Mouse (Mus musculus): ENCODE measurements at regions not wholly inside any gene's neighbourhood (a gene's known extent, or its start where the extent isn't known, plus 50 kb on each side); places are given as distances from the start of the nearest gene placed in this dataset.

- WGBS = 92% methylated on average over 8 of the region's 8 CpGs
- no peak overlapping the region for H3K4me3 ChIP-seq (ENCODE audit: low read depth, low read length)
- H3K4me1 ChIP-seq (ENCODE audit: control insufficient read depth, insufficient read depth, low read length) = no peaks in the 10 kb centered on the region
- DNase-seq (ENCODE audit: low spot score) (no peak), ATAC-seq (ENCODE audit: insufficient read depth, low FRiP score, low TSS enrichment) (no peak)
- H3K27ac ChIP-seq (ENCODE audit: low read depth, low read length) = no peak overlapping the region
- no peaks in the 10 kb centered on the region for H3K9me3 ChIP-seq (ENCODE audit: control insufficient read depth, low read length)
- H3K36me3 ChIP-seq (ENCODE audit: control insufficient read depth, insufficient read depth, low read length) = no peaks in the 10 kb centered on the region
- no peaks in the 10 kb centered on the region for H3K27me3 ChIP-seq (ENCODE audit: control insufficient read depth, insufficient read depth, low read length)
- H3K9ac ChIP-seq (ENCODE audit: low read length) = no peak overlapping the region
- no peak overlapping the region for H3K4me2 ChIP-seq (ENCODE audit: low read depth)
Observed at GRCm38 (mm10) chr10:122576171-122577063, 102.1 kb upstream of the Ppm1h start.

DNA sequence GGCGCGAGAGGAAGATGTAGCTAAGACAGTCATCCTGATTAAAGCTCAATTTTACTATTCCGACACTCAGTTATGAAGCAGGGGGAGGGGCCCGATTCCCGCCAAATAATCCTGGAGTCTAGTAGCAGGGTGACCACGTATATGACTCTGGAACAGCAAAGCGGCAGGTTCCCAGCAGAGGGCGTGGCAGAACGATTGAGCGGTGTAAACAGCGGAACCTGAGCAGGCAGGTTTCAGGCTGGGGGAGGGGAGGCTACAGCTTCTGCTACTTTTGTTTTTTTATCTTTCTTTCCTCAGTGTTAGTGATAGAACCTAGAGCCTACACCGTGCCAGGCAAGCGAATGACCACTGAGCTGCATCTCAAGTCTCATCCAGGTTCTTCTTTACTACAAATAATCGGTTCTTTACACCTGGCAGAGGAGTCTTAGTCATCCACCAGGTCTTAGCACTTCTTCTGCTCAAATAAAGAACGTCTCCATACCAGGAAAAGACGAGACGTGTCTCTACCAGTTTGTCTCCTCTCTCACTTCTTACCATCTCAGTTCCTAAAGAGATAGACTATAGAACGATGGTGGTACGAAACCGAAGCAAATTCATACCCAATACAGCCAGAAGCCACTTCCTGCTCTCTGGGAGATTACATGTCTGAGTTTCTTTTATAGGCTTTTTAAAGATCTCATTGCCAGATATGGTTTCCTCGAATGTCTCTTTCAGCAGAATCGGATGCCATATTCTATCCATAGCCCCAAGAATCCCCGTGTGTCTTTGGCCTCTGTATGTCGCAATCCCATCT, 100.2 kb upstream of the Ppm1h start:
- Histone ChIP-seq H3K36me3 (ENCODE audit: control insufficient read depth, insufficient read depth, low read length) (no peaks in the 10 kb centered on the region), H3K27ac (ENCODE audit: low read depth, low read length) (no peak overlapping the region), H3K9ac (ENCODE audit: low read length) (no peak overlapping the region), H3K4me3 (ENCODE audit: low read depth, low read length) (no peak overlapping the region), H3K27me3 (ENCODE audit: control insufficient read depth, insufficient read depth, low read length) (no peaks in the 10 kb centered on the region), H3K4me1 (ENCODE audit: control insufficient read depth, insufficient read depth, low read length) (no peaks in the 10 kb centered on the region), H3K9me3 (ENCODE audit: control insufficient read depth, low read length) (no peaks in the 10 kb centered on the region), H3K4me2 (ENCODE audit: low read depth) (no peak overlapping the region)
- DNase-seq (ENCODE audit: low spot score) (no peak), ATAC-seq (ENCODE audit: insufficient read depth, low FRiP score, low TSS enrichment) (no peak; the same call in 1 of the 2 replicates)
- WGBS = 64% methylated on average over 24 of the region's 24 CpGs

DNA sequence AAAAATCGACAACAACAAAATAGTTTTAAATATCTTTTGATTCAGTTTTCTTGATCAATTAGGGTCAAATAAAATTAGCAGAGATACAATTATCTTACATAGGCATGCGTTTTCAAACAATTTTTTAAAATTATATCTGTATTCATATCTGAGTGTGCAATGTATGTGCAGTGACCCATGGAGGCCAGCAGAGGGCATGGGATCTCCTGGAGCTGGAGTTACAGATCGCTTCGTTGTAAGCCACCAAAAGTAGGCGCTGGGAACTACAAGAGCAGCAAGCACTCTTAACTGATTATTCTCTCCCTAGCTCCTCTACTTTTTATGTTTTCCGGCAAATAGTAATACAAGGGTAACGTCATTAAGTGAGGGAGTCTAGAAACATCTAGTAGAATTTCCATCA, 97.5 kb upstream of the Ppm1h start:
- Histone ChIP-seq H3K9ac (ENCODE audit: low read length) (no peak overlapping the region), H3K4me3 (ENCODE audit: low read depth, low read length) (no peak overlapping the region), H3K4me1 (ENCODE audit: control insufficient read depth, insufficient read depth, low read length) (no peaks in the 10 kb centered on the region), H3K36me3 (ENCODE audit: control insufficient read depth, insufficient read depth, low read length) (no peaks in the 10 kb centered on the region), H3K27ac (ENCODE audit: low read depth, low read length) (no peak overlapping the region), H3K27me3 (ENCODE audit: control insufficient read depth, insufficient read depth, low read length) (no peaks in the 10 kb centered on the region), H3K4me2 (ENCODE audit: low read depth) (no peak overlapping the region), H3K9me3 (ENCODE audit: control insufficient read depth, low read length) (no peaks in the 10 kb centered on the region)
- ATAC-seq (ENCODE audit: insufficient read depth, low FRiP score, low TSS enrichment) = no peak
- WGBS = 85% methylated on average over 7 of the region's 7 CpGs
- DNase-seq (ENCODE audit: low spot score) = no peak

- H3K27ac ChIP-seq (ENCODE audit: low read depth, low read length) = no peak overlapping the region
- ATAC-seq (ENCODE audit: insufficient read depth, low FRiP score, low TSS enrichment) (no peak), DNase-seq (ENCODE audit: low spot score) (no peak)
- H3K36me3 ChIP-seq (ENCODE audit: control insufficient read depth, insufficient read depth, low read length) = no peaks in the 10 kb centered on the region
- WGBS = 60% methylated on average over 3 of the region's 3 CpGs
- no peak overlapping the region for H3K9ac ChIP-seq (ENCODE audit: low read length)
- no peaks in the 10 kb centered on the region for H3K27me3 ChIP-seq (ENCODE audit: control insufficient read depth, insufficient read depth, low read length)
- no peaks in the 10 kb centered on the region for H3K9me3 ChIP-seq (ENCODE audit: control insufficient read depth, low read length)
- no peak overlapping the region for H3K4me2 ChIP-seq (ENCODE audit: low read depth)
- H3K4me1 ChIP-seq (ENCODE audit: control insufficient read depth, insufficient read depth, low read length) = no peaks in the 10 kb centered on the region
- no peak overlapping the region for H3K4me3 ChIP-seq (ENCODE audit: low read depth, low read length)
Observed at GRCm38 (mm10) chr10:122587541-122587940, 91.0 kb upstream of the Ppm1h start.

DNA sequence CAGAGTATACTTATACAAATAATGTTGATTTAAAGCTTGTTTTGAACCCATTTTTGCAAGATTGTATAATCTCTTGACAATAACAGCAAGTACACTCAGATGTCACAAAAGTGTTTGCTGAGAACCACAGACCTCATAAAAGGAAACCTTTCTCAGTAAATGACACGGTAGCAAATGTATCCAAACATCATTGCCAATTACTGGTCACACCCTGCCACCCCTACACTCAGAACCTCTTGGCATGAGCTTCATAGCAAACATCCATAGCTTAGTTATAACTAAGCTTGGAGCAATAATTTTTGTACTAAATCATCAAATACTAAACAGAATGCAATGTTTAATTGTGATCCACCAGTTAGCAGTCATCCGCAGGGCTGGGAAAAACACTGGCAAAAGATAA, 79.1 kb upstream of the Ppm1h start:
- 93% methylated on average over 2 of the region's 2 CpGs for WGBS

DNA sequence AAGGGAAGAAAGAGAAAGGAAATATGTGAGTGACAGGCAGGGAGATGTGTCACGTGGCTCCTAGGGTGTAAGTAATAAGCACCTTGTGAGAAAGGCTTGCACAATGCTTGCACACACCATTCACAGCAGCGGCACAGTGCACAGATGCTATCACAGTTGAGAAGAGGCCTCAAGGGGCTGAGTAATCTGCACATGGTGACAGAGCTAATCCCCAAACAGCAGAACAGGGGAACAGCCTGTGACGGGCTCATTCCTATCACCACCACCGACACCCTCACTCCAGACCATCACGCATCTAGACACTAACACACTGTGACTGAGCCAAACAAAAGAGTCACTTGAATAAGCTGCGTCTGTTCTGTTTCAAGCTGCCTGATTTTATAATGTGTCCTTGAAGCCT, 76.2 kb upstream of the Ppm1h start:
- Histone ChIP-seq H3K9ac (ENCODE audit: low read length) (no peak overlapping the region), H3K36me3 (ENCODE audit: control insufficient read depth, insufficient read depth, low read length) (no peaks in the 10 kb centered on the region), H3K9me3 (ENCODE audit: control insufficient read depth, low read length) (no peaks in the 10 kb centered on the region), H3K4me2 (ENCODE audit: low read depth) (no peak overlapping the region), H3K27ac (ENCODE audit: low read depth, low read length) (no peak overlapping the region), H3K4me1 (ENCODE audit: control insufficient read depth, insufficient read depth, low read length) (no peaks in the 10 kb centered on the region), H3K4me3 (ENCODE audit: low read depth, low read length) (no peak overlapping the region), H3K27me3 (ENCODE audit: control insufficient read depth, insufficient read depth, low read length) (no peaks in the 10 kb centered on the region)
- no peak for DNase-seq (ENCODE audit: low spot score)
- peak; percentile 58; the same call in 1 of the 2 replicates for ATAC-seq (ENCODE audit: insufficient read depth, low FRiP score, low TSS enrichment)
- 45% methylated on average over 6 of the region's 6 CpGs for WGBS

More for the DNA sequence above, 79.1 kb upstream of the Ppm1h start:
- Histone ChIP-seq H3K36me3 (ENCODE audit: control insufficient read depth, insufficient read depth, low read length) (no peaks in the 10 kb centered on the region), H3K9me3 (ENCODE audit: control insufficient read depth, low read length) (no peaks in the 10 kb centered on the region), H3K27ac (ENCODE audit: low read depth, low read length) (no peak overlapping the region), H3K27me3 (ENCODE audit: control insufficient read depth, insufficient read depth, low read length) (no peaks in the 10 kb centered on the region), H3K9ac (ENCODE audit: low read length) (no peak overlapping the region), H3K4me2 (ENCODE audit: low read depth) (no peak overlapping the region), H3K4me1 (ENCODE audit: control insufficient read depth, insufficient read depth, low read length) (no peaks in the 10 kb centered on the region), H3K4me3 (ENCODE audit: low read depth, low read length) (no peak overlapping the region)
- no peak for ATAC-seq (ENCODE audit: insufficient read depth, low FRiP score, low TSS enrichment)
- no peak for DNase-seq (ENCODE audit: low spot score)

DNA sequence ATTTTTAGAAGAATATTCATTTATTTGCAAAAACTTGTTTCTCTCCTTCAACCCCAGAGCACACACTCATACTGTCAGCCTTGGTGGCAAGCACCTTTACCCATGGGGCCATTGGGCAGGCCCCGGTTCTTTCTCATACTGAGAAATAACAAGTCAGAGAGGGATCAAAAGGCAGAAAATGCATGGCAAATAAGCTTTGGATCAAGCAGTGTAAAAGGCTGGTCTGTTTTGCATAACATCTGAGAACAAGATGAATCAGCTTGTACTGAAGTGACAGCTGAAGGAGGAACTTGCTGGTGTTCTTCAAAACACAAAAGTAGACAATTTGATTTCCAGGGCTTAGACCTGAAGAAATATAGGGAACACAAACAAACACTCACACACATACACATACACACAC, 74.6 kb upstream of the Ppm1h start:
- no peaks in the 10 kb centered on the region for H3K9me3 ChIP-seq (ENCODE audit: control insufficient read depth, low read length)
- 79% methylated on average over 1 of the region's 1 CpGs for WGBS
- H3K9ac ChIP-seq (ENCODE audit: low read length) = no peak overlapping the region
- H3K27ac ChIP-seq (ENCODE audit: low read depth, low read length) = no peak overlapping the region
- no peak overlapping the region for H3K4me2 ChIP-seq (ENCODE audit: low read depth)
- ATAC-seq (ENCODE audit: insufficient read depth, low FRiP score, low TSS enrichment) = no peak
- H3K36me3 ChIP-seq (ENCODE audit: control insufficient read depth, insufficient read depth, low read length) = no peaks in the 10 kb centered on the region
- H3K4me1 ChIP-seq (ENCODE audit: control insufficient read depth, insufficient read depth, low read length) = no peaks in the 10 kb centered on the region
- H3K4me3 ChIP-seq (ENCODE audit: low read depth, low read length) = no peak overlapping the region
- DNase-seq (ENCODE audit: low spot score) = no peak
- H3K27me3 ChIP-seq (ENCODE audit: control insufficient read depth, insufficient read depth, low read length) = no peaks in the 10 kb centered on the region

DNA sequence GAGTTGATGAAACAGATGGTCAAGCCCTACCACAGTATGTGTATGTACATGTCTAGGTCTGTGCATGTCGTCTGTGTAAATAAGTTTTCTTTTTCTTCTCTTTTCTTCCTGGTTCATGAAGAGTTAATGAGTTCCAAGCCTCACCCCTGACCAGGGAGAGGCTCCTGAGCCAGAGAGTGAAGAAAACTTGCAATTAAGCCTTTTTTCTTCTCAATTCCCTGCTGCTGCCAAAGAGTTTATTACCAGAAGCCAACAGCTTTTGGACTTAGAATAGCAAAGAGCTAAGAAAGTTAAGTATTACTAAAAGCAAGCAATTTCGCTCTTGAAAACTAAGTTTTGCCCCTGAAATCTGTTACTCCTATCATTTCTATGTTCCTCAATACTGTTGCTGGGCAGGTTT, 65.3 kb upstream of the Ppm1h start:
- DNase-seq (ENCODE audit: low spot score) (no peak), ATAC-seq (ENCODE audit: insufficient read depth, low FRiP score, low TSS enrichment) (no peak)
- Histone ChIP-seq H3K9ac (ENCODE audit: low read length) (no peak overlapping the region), H3K27me3 (ENCODE audit: control insufficient read depth, insufficient read depth, low read length) (no peaks in the 10 kb centered on the region), H3K36me3 (ENCODE audit: control insufficient read depth, insufficient read depth, low read length) (no peaks in the 10 kb centered on the region), H3K4me1 (ENCODE audit: control insufficient read depth, insufficient read depth, low read length) (no peaks in the 10 kb centered on the region), H3K9me3 (ENCODE audit: control insufficient read depth, low read length) (no peaks in the 10 kb centered on the region), H3K27ac (ENCODE audit: low read depth, low read length) (no peak overlapping the region), H3K4me2 (ENCODE audit: low read depth) (no peak overlapping the region), H3K4me3 (ENCODE audit: low read depth, low read length) (no peak overlapping the region)
- WGBS = 77% methylated on average over 2 of the region's 2 CpGs

All from neural tube, embryonic 11.5 days (tissue).